Mouse (Mus musculus): ENCODE results near the gene 4921511M17Rik.
A peak's percentile ranks its signal among the peaks of the same experiment; 100 is the strongest.
"Not testable (repeated sequence)": the region's sequence is repeated elsewhere in the genome, so short reads cannot be mapped to it uniquely, and the experiment has no call there.

The 4921511M17Rik gene

DNA sequence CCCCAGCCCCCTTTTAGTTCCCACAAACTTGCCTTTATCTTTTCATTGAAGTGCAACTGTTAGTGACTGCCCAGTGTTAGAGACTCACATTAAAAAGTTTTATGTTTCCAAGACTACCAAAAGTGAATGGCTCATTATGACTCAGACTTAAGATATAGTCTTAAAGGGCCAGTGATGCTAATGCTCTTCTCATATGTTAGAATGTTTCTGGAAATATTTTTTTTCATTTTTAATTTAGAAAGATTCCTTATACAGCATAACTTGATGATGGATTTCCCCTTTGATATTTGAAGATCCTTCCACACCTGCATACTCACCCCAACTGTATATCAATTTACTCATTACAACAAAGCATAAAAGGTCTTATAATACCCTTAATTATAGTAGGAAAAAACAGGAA lies at the start of gene 4921511M17Rik:
Gene 4921511M17Rik, minus strand, starts transcription at position 101 of the 400 bp plus-strand sequence.
- DNase-seq: not testable (repeated sequence)

DNA sequence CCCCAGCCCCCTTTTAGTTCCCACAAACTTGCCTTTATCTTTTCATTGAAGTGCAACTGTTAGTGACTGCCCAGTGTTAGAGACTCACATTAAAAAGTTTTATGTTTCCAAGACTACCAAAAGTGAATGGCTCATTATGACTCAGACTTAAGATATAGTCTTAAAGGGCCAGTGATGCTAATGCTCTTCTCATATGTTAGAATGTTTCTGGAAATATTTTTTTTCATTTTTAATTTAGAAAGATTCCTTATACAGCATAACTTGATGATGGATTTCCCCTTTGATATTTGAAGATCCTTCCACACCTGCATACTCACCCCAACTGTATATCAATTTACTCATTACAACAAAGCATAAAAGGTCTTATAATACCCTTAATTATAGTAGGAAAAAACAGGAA lies 21.3 kb upstream of the 4921511M17Rik start, which contains the start of gene Gm10057:
Gene Gm10057, minus strand, starts transcription at position 101 of the 400 bp plus-strand sequence.
- not testable (repeated sequence) for DNase-seq

DNA sequence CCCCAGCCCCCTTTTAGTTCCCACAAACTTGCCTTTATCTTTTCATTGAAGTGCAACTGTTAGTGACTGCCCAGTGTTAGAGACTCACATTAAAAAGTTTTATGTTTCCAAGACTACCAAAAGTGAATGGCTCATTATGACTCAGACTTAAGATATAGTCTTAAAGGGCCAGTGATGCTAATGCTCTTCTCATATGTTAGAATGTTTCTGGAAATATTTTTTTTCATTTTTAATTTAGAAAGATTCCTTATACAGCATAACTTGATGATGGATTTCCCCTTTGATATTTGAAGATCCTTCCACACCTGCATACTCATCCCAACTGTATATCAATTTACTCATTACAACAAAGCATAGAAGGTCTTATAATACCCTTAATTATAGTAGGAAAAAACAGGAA lies 21.1 kb downstream of the 4921511M17Rik start, which contains the start of gene Samt1:
Gene Samt1, minus strand, starts transcription at position 101 of the 400 bp plus-strand sequence.
- DNase-seq: not testable (repeated sequence)

- not testable (repeated sequence) for DNase-seq
These were observed 56.7 kb downstream of the 4921511M17Rik start for GRCm38 (mm10) chrX:153976914-153977313.

GRCm38 (mm10) chrX:153976467-153976866 lies 57.2 kb downstream of the 4921511M17Rik start:
- not testable (repeated sequence) for DNase-seq

- peak in 1 of 2 experiments; percentile 2 for DNase-seq
These were observed 59.2 kb downstream of the 4921511M17Rik start for GRCm38 (mm10) chrX:153974450-153974849.
